Mouse (Mus musculus): ENCODE data around the gene Snx8. TPM values are rescaled to one million over a fixed set of nuclear protein-coding genes. Genes with fewer than 3 reads are reported as not detected.

Snx8 gene
- total RNA-seq, 2 experiments from 2014 or later: 16.7 to 20.7 TPM

Small RNAs within 50 kb of the gene (microRNA-seq; reads per million reads assigned to microRNA genes)
- gene Mir7038: not detected

Other genes starting within 250 kb of the Snx8 start
- 10 to 100 TPM; 13.9 to 17.8 TPM for gene Mad1l1, start 67.7 kb downstream of the Snx8 start, total RNA-seq (2021)
- gene Nudt1, start 67.6 kb downstream of the Snx8 start, total RNA-seq (2021): 10 to 100 TPM; 15.0 to 23.0 TPM
- 10 to 100 TPM; 13.7 to 15.6 TPM for gene Mrm2, start 57.4 kb downstream of the Snx8 start, total RNA-seq (2021)
- gene Eif3b, start 30.1 kb upstream of the Snx8 start, total RNA-seq (2021): 100 to 1,000 TPM; 175 to 197 TPM
- under 1 TPM in 1 of 2 experiments, not detected in 1; 0.16 TPM for gene Gm4869, start 56.4 kb upstream of the Snx8 start, total RNA-seq (2021)
- 10 to 100 TPM in 1 of 2 experiments, 1 to 10 TPM in 1; 6.9 to 10.1 TPM for gene Chst12, start 116.3 kb upstream of the Snx8 start, total RNA-seq (2021)
- gene Grifin, start 175.8 kb upstream of the Snx8 start, total RNA-seq (2021): not detected
- 10 to 100 TPM in 1 of 2 experiments, 1 to 10 TPM in 1; 9.6 to 12.7 TPM for gene Lfng, start 218.1 kb upstream of the Snx8 start, total RNA-seq (2021)